Mouse (Mus musculus): ENCODE results near the gene Txn2. TPM values are rescaled to one million over a fixed set of nuclear protein-coding genes. Genes with fewer than 3 reads are reported as not detected.

Gene Txn2
- 277 and 324 TPM in 2 replicates for polyA plus RNA-seq (2012)

DNA sequence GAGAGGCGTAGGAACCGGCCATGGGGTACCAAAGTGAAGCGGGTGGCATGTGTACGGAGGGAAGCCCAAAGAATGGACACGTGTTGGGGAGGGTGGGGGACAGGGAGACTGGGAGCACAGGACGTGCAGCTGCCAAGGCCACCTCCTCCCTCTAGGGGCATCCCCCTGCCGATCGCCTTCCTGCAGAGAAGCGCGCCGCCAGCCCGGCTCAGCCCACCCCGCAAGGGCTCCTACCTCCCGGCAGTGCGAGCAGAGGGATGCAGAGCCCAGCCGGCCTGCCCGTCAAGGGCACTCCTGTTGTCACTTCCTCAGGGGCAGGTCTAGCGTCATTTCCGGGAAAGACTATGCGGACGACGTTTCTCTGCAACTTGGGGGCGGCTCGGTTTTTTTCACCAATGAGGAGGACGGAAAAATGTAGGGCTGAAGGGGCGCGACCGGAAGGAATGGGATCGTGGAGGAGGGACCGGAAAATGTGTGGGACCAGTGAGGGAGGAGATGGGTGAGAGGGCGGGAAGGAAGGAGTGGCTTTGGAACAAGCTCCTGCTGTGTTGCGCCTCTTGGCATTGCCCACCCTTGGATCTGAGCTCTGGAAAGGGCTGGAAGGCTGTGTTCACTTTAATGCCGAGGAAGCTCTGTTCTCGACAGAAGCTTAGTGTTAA lies at the start of gene Txn2:
Txn2 (minus strand) TSS at position 334 of the 659 bp plus-strand sequence.

DNA sequence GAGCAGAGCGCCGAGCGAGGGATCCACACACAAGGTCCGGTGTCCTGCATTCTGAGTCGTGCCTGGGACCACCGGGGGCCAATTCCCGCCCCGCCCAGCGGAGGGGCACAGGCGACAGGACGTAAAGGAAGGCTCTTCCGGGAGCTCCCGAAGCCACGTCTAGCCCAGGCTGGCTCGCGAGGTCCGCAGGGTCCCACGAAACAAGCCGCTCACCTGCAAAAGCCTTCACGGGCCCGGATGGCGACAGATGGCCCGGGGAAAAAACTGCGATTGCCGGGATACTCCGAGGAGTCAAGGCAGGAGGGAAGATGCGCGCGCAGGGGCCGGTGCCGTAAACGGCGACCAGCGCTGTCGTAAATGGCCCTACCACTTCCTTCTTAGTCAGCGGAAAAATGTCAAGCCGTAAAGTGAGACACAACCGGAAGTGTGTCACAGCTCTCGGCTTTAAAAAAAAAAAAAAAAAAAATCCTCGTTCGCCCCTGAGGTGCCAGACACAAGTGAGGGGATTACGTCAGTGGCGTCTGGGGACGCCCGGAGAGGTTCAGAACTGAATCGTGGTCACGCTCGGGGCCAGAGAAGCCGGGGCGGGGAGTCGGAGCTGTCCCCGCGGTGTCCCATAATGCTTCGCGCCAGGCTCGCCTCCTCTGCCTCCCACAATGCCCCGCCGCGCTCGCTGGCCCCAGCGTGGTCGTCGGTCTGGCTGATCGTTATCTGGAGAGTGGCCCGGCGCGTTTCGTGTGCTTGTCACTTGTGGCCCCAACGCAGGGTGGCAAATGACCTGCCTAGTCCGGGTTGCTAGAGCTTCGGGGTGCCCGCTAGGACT lies 41.9 kb upstream of the Txn2 start, which contains the start of gene Eif3d:
Eif3d (minus strand) TSS at position 344 of the 823 bp plus-strand sequence.

DNA sequence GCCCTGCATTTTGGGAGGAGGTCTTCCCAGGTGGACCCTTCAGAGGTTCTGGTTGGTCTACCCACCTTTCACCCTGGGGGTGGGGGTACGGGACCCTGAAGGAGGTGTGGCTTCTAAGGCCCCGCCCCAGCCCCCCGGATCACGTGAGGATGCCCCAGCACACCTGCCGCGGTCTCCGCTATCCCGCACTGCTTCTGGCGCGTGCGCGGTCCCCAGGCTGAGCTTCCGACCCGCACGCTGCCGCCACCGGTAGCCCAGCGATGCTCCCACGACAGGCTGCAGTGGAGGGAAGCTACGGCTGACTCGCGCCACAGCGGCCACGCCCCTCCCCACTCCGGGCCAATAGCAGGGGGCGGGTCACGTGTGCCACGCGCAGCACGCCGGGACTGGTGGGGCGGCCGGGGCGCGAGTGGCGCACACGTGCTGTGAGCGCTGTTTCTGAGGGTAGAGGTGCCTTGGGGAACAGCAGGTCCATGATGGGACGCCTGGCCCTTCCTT lies 27.6 kb upstream of the Txn2 start, which contains the start of gene Foxred2:
Foxred2 (minus strand) TSS at position 319 of the 498 bp plus-strand sequence.

Other genes starting within 250 kb of the Txn2 start
- gene Apol7e, start 230.1 kb downstream of the Txn2 start, polyA plus RNA-seq (2012) = 0.08 and 0.22 TPM in 2 replicates
- gene Apol9b, start 200.0 kb downstream of the Txn2 start, polyA plus RNA-seq (2012) = 0.11 and 0.23 TPM in 2 replicates
- gene Apol8, start 172.0 kb downstream of the Txn2 start, polyA plus RNA-seq (2012) = 1.3 and 1.9 TPM in 2 replicates
- 294 and 404 TPM in 2 replicates for gene Myh9, start 86.8 kb downstream of the Txn2 start, polyA plus RNA-seq (2012)
- 8.3 and 8.8 TPM in 2 replicates for gene Foxred2, start 27.7 kb upstream of the Txn2 start, polyA plus RNA-seq (2012)
- gene Eif3d, start 41.8 kb upstream of the Txn2 start, polyA plus RNA-seq (2012) = 40.6 and 44.4 TPM in 2 replicates
- gene Cacng2, start 191.0 kb upstream of the Txn2 start, polyA plus RNA-seq (2012) = not detected in 2 replicates
- 151 and 162 TPM in 2 replicates for gene Ift27, start 245.1 kb upstream of the Txn2 start, polyA plus RNA-seq (2012)

All from megakaryocyte-erythroid progenitor cell, adult 5 weeks (primary cell).